Mouse (Mus musculus): ENCODE data around the gene Ext2. TPM values are rescaled to one million over a fixed set of nuclear protein-coding genes. Genes with fewer than 3 reads are reported as not detected.

The Ext2 gene
- polyA plus RNA-seq, 1 experiment from 2014 or later: 29.6 TPM

DNA sequence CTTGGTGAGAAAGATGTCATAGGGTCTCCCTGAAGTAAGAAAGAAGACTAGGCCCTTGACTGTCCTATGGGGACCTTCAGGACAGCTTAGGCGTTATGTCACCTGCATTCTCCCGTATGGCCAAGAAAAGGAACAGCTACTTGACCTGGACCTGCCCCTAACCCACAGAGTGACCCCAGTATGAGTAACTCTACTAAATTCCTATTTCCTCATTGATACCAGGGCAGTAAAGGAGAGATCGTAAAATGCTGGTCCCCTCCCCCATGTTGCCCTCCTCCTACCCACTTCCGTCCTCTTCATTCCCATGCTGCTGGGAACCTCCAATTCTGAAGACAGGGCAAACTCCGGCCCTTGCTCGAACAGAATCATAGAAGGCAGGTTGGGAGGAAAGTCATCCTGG lies 177.6 kb downstream of the Ext2 start:
- no peak overlapping the region for H3K4me2 ChIP-seq
- DNase-seq (no peak), ATAC-seq (ENCODE audit: low read depth) (no peak)
- WGBS (ENCODE audit: insufficient replicate concordance): 13% methylated on average over 6 of the region's 6 CpGs
- no peak overlapping the region for H3K27ac ChIP-seq
- H3K27me3 ChIP-seq: peaks cover 100% of the 10 kb centered on the region
- H3K4me3 ChIP-seq (replicated peaks): no peak overlapping the region
- H3K9ac ChIP-seq: no peak overlapping the region
- H3K4me1 ChIP-seq (replicated peaks): peaks cover 17% of the 10 kb centered on the region
- no peaks in the 10 kb centered on the region for H3K36me3 ChIP-seq
- no peaks in the 10 kb centered on the region for H3K9me3 ChIP-seq (replicated peaks)

GRCm38 (mm10) chr2:93644234-93644633 lies 178.1 kb downstream of the Ext2 start:
- no peak overlapping the region for H3K4me2 ChIP-seq
- peaks cover 17% of the 10 kb centered on the region for H3K4me1 ChIP-seq (replicated peaks)
- no peak overlapping the region for H3K27ac ChIP-seq
- whole genome bisulfite sequencing (ENCODE audit: insufficient replicate concordance): 17% methylated on average over 4 of the region's 4 CpGs
- ATAC-seq (ENCODE audit: low read depth): no peak
- no peaks in the 10 kb centered on the region for H3K9me3 ChIP-seq (replicated peaks)
- no peak overlapping the region for H3K9ac ChIP-seq
- DNase-seq: no peak
- H3K36me3 ChIP-seq: no peaks in the 10 kb centered on the region
- no peak overlapping the region for H3K4me3 ChIP-seq (replicated peaks)
- H3K27me3 ChIP-seq: peaks cover 100% of the 10 kb centered on the region

DNA sequence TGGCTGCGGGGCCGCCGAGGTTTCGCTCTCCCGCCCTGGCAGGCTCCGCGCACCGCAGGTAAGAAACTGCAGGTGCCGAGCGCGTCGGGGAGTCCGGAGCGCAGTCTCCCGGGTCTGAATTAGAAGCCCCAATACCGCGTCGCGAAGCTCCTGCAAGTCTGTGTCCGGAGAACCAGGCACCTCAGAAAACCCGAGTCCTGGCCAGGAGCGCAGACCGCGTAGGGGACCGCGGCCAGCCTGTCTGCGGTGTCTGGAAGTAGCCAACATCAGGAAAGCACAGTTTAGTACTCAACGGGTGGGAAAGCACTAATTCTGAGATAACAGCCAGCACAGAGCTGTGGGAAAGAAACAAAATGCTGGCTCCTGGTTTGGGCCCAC lies 179.0 kb downstream of the Ext2 start:
- 3% methylated on average over 28 of the region's 28 CpGs for WGBS (ENCODE audit: insufficient replicate concordance)
- no peaks in the 10 kb centered on the region for H3K9me3 ChIP-seq (replicated peaks)
- no peak for ATAC-seq (ENCODE audit: low read depth)
- no peak for DNase-seq
- no peak overlapping the region for H3K9ac ChIP-seq
- H3K4me1 ChIP-seq (replicated peaks): peaks cover 17% of the 10 kb centered on the region
- H3K4me3 ChIP-seq (replicated peaks): peak overlapping the region; percentile 41
- H3K27ac ChIP-seq: no peak overlapping the region
- H3K36me3 ChIP-seq: no peaks in the 10 kb centered on the region
- H3K27me3 ChIP-seq: peaks cover 98% of the 10 kb centered on the region
- H3K4me2 ChIP-seq: peak overlapping the region; percentile 57

DNA sequence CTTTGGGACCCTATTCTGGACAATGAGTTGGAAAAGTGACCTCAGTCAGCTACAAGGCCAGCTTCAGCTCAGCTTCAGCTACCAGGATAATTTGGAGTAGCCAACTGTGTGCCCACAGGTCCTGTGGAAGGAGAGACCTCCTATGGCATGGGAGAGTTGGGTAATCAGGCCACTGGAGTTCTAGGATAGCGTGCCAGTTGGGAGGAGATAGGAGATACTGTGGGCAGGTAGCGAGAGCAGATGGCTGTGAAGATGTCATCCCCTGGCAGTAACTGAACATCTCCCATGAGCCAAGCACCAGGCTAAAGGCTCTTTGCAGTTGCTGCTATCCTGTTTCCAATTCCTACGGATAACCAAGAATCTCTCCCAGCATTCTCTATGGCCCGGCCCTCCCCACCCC lies 187.8 kb downstream of the Ext2 start:
- Histone ChIP-seq H3K36me3 (no peaks in the 10 kb centered on the region), H3K4me3 (replicated peaks) (no peak overlapping the region), H3K9me3 (replicated peaks) (no peaks in the 10 kb centered on the region), H3K4me2 (no peak overlapping the region), H3K4me1 (replicated peaks) (no peaks in the 10 kb centered on the region), H3K27me3 (peaks cover 65% of the 10 kb centered on the region), H3K27ac (no peak overlapping the region), H3K9ac (no peak overlapping the region)
- ATAC-seq (ENCODE audit: low read depth) (no peak), DNase-seq (no peak)
- WGBS (ENCODE audit: insufficient replicate concordance): 49% methylated on average over 4 of the region's 4 CpGs

DNA sequence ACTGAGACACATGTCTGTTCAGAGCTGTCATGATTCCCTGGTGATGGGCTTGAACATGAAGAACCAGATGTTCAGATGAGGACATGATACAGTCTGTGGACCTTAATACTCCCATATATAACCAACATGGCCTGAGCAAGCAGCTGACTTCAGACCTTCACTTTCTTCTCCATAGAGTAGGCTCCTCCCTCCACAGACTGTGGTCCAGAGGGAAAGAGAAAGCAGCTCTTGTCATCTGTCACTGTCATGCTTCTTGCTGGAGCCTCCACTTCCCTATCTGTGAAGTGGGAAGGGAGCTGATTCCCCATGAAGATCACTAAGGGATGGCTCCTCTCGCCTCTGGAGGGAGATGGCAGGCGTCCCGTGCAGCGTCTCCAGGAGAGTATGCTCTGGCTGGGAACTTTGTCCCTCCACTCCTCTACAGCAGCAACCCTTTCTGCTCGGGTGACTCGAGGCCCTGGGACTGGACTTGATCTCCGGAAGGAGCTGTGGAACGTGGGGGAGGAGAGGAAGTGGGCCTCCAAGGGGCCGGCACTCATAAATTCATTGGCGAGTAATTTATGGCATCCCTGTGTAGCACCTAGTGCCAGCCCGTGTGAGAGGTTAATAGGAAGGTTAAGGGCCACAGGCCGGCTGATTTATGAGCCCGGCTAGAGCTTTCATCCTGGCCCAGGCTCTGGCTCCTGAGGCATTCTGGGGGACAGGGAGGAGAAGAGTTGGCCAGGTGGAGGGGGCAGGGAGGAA lies 197.5 kb downstream of the Ext2 start:
- H3K27ac ChIP-seq: no peak overlapping the region
- H3K36me3 ChIP-seq: no peaks in the 10 kb centered on the region
- H3K4me1 ChIP-seq (replicated peaks): no peaks in the 10 kb centered on the region
- H3K4me2 ChIP-seq: no peak overlapping the region
- H3K27me3 ChIP-seq: peaks cover 6% of the 10 kb centered on the region; the same call in 1 of the 2 replicates
- H3K9ac ChIP-seq: no peak overlapping the region
- no peaks in the 10 kb centered on the region for H3K9me3 ChIP-seq (replicated peaks)
- H3K4me3 ChIP-seq (replicated peaks): no peak overlapping the region
- WGBS (ENCODE audit: insufficient replicate concordance): 30% methylated on average over 13 of the region's 13 CpGs
- ATAC-seq (ENCODE audit: low read depth) (no peak), DNase-seq (no peak)

DNA sequence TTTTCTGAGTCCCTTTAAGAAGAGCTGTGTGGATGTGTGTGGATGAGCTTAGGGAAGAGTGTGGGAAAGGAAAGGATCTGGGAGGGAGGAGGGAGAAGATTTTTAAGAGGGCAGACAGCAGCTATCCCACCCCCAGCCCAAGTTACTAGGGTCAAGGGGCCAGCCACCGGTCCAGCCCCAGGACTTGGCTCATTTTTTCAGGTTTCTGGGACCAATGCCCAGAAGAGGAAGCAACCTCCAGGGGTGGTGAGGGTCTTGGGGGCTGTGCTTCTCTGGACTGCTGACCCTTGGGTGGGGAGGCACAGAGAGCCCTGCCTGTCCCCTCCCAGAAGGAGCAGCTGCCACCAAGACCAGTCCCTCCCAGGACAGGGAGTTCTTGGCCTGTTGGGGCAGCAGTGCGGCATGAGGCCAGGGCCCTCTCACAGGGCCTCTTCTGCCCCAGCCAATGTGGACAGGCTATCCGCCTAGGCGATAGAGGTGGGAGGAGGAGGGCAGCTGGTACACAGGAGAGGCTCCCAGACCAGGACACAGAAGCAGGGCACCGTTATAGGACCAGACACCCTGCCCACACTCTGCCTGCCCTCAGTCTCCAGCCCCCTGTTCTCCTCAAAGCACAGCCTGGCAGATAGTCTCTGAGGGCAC lies 203.0 kb downstream of the Ext2 start:
- Histone ChIP-seq H3K27me3 (peaks cover 6% of the 10 kb centered on the region; the same call in 1 of the 2 replicates), H3K4me1 (replicated peaks) (no peaks in the 10 kb centered on the region), H3K4me3 (replicated peaks) (no peak overlapping the region), H3K9me3 (replicated peaks) (no peaks in the 10 kb centered on the region), H3K4me2 (no peak overlapping the region), H3K27ac (no peak overlapping the region), H3K36me3 (no peaks in the 10 kb centered on the region), H3K9ac (no peak overlapping the region)
- ATAC-seq (ENCODE audit: low read depth) (no peak), DNase-seq (no peak)
- 55% methylated on average over 5 of the region's 5 CpGs for WGBS (ENCODE audit: insufficient replicate concordance)

- no peak overlapping the region for H3K9ac ChIP-seq
- H3K4me1 ChIP-seq (replicated peaks): no peaks in the 10 kb centered on the region
- H3K4me2 ChIP-seq: no peak overlapping the region
- H3K9me3 ChIP-seq (replicated peaks): no peaks in the 10 kb centered on the region
- no peak overlapping the region for H3K4me3 ChIP-seq (replicated peaks)
- no peak overlapping the region for H3K27ac ChIP-seq
- no peak for DNase-seq
- H3K27me3 ChIP-seq: peaks cover 6% of the 10 kb centered on the region; the same call in 1 of the 2 replicates
- no peak for ATAC-seq (ENCODE audit: low read depth)
- WGBS (ENCODE audit: insufficient replicate concordance): 60% methylated on average over 19 of the region's 19 CpGs
- H3K36me3 ChIP-seq: no peaks in the 10 kb centered on the region
These were observed 203.7 kb downstream of the Ext2 start for GRCm38 (mm10) chr2:93618447-93619199.

DNA sequence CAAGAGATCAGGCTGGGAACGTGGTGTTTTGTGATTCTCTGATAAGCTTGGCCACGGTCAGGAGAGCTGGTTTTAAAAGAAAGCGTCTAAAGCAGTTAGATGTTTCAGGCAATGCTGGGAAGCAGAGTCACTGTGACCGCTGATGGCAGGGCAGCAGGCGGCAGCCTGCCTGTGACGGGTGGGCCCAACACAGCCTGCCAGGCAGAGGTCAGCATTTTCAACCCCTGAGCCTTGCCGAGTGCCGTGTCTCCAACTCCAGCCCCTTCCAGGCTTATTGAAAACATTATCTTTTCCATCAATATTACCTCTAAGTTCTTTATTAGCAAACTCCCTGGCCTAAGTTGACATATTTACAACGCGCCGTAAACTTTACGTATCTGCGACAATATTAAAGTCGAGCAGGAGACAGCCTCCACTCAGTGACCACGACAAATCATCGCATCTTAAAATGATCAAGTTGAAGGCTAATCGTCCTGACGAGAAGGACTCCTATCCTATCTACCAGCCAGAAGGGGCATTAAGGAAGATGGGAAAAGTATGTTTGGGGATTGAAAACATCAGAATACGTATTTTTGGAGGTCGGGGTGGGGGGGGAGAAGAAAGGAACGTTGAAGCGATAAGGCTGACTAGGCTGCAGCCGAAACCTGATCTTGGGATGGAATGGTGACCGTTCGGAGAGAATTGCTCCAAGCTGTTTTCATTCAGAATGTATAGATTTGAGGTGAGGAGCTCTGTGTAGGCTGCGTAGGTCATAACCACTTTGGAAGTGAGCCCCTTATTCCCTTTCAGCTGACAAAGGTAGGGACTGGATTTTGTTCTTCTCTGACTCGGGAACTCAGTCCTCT lies 206.3 kb downstream of the Ext2 start:
- Histone ChIP-seq H3K9me3 (replicated peaks) (no peaks in the 10 kb centered on the region), H3K27me3 (peaks cover 6% of the 10 kb centered on the region; the same call in 1 of the 2 replicates), H3K4me1 (replicated peaks) (no peaks in the 10 kb centered on the region), H3K9ac (no peak overlapping the region), H3K4me2 (no peak overlapping the region), H3K36me3 (no peaks in the 10 kb centered on the region), H3K4me3 (replicated peaks) (no peak overlapping the region), H3K27ac (no peak overlapping the region)
- 69% methylated on average over 27 of the region's 27 CpGs for WGBS (ENCODE audit: insufficient replicate concordance)
- no peak for ATAC-seq (ENCODE audit: low read depth)
- no peak for DNase-seq

GRCm38 (mm10) chr2:93613020-93613419 lies 209.3 kb downstream of the Ext2 start:
- no peak for DNase-seq
- H3K9ac ChIP-seq: no peak overlapping the region
- 46% methylated on average over 7 of the region's 7 CpGs for WGBS (ENCODE audit: insufficient replicate concordance)
- no peaks in the 10 kb centered on the region for H3K4me1 ChIP-seq (replicated peaks)
- no peaks in the 10 kb centered on the region for H3K9me3 ChIP-seq (replicated peaks)
- no peaks in the 10 kb centered on the region for H3K36me3 ChIP-seq
- no peaks in the 10 kb centered on the region for H3K27me3 ChIP-seq
- ATAC-seq (ENCODE audit: low read depth): no peak
- H3K4me2 ChIP-seq: no peak overlapping the region
- no peak overlapping the region for H3K27ac ChIP-seq
- no peak overlapping the region for H3K4me3 ChIP-seq (replicated peaks)
